Mouse (Mus musculus): ENCODE data around the gene Fnip2.

GRCm38 (mm10) chr3:79572399-79572798 is 4.8 kb upstream of the Fnip2 start:
- TF ChIP-seq CTCF (IDR thresholded peaks at IDR 0.05; ENCODE audit: borderline replicate concordance, extremely low read depth, insufficient read depth, insufficient read length): no peak
- TF ChIP-seq POLR2A (IDR thresholded peaks at IDR 0.05; ENCODE audit: borderline replicate concordance, extremely low read depth, insufficient read depth, insufficient read length, poor library complexity, severe bottlenecking): no peak
